Mouse (Mus musculus) c-Kit-positive CD71-negative TER-119-negative erythroid progenitor cells, embryonic 14.5 days (primary cell): ENCODE results near the gene Chd5.

Experiments used
- DNase-seq: peaks from one replicate; pipeline ENCODE4 v3.0.0-alpha.2; 2013; ENCODE audit warnings: low read depth

Gene Chd5

GRCm38 (mm10) chr4:152318517-152319234 is 19.8 kb upstream of the Chd5 start, which contains the start of gene Rnf207:
Gene Rnf207 (minus strand): TSS chr4:152318993.
- DNase-seq = peak; percentile 53

- DNase-seq = no peak
Observed at GRCm38 (mm10) chr4:152321464-152321863, 17.0 kb upstream of the Chd5 start.

- DNase-seq = no peak
Observed at GRCm38 (mm10) chr4:152324641-152325562, 13.5 kb upstream of the Chd5 start.

GRCm38 (mm10) chr4:152325574-152326411 is 12.7 kb upstream of the Chd5 start, which contains the start of gene Rpl22:
Gene Rpl22 (plus strand): TSS chr4:152325742.
- peak; percentile 93 for DNase-seq

GRCm38 (mm10) chr4:152326543-152326942 is 11.9 kb upstream of the Chd5 start:
- DNase-seq = no peak

- no peak for DNase-seq
Observed at GRCm38 (mm10) chr4:152328691-152329090, 9.8 kb upstream of the Chd5 start.

GRCm38 (mm10) chr4:152332952-152333351 is 5.5 kb upstream of the Chd5 start:
- DNase-seq = peak; percentile 63

GRCm38 (mm10) chr4:152333587-152333986 is 4.9 kb upstream of the Chd5 start:
- DNase-seq = no peak

- no peak for DNase-seq
Observed at GRCm38 (mm10) chr4:152337772-152338171, 679 bp upstream of the Chd5 start.

- no peak for DNase-seq
Observed at GRCm38 (mm10) chr4:152339293-152339790, 891 bp downstream of the Chd5 start.

- DNase-seq = no peak
Observed at GRCm38 (mm10) chr4:152340584-152341284, 2.3 kb downstream of the Chd5 start.

- DNase-seq = no peak
Observed at GRCm38 (mm10) chr4:152343296-152343695, 4.8 kb downstream of the Chd5 start.

GRCm38 (mm10) chr4:152344651-152345050 is 6.2 kb downstream of the Chd5 start:
- no peak for DNase-seq

GRCm38 (mm10) chr4:152345120-152345889 is 6.9 kb downstream of the Chd5 start:
- no peak for DNase-seq

- DNase-seq = no peak
Observed at GRCm38 (mm10) chr4:152349837-152350381, 11.5 kb downstream of the Chd5 start.

- DNase-seq = no peak
Observed at GRCm38 (mm10) chr4:152350722-152351421, 12.4 kb downstream of the Chd5 start.

GRCm38 (mm10) chr4:152351422-152352305 is 13.2 kb downstream of the Chd5 start:
- no peak for DNase-seq

- DNase-seq = no peak
Observed at GRCm38 (mm10) chr4:152353886-152354637, 15.6 kb downstream of the Chd5 start.
